Mouse (Mus musculus) layer of hippocampus, postnatal 36 days (tissue): ENCODE results near the gene Agbl4. TPM values are rescaled to one million over a fixed set of nuclear protein-coding genes. Genes with fewer than 3 reads are reported as not detected.

Experiments used
- DNase-seq, 2 experiments: peaks; one replicate each; pipeline ENCODE4 v3.0.0; 2022
- total RNA-seq, 2 experiments: library from RNA; stranded (reverse); gene quantifications; 2 replicates each; pipeline ENCODE4 v1.2.3; 2021

The Agbl4 gene
- total RNA-seq, 2 experiments from 2014 or later: 12.6 to 13.0 TPM

DNA sequence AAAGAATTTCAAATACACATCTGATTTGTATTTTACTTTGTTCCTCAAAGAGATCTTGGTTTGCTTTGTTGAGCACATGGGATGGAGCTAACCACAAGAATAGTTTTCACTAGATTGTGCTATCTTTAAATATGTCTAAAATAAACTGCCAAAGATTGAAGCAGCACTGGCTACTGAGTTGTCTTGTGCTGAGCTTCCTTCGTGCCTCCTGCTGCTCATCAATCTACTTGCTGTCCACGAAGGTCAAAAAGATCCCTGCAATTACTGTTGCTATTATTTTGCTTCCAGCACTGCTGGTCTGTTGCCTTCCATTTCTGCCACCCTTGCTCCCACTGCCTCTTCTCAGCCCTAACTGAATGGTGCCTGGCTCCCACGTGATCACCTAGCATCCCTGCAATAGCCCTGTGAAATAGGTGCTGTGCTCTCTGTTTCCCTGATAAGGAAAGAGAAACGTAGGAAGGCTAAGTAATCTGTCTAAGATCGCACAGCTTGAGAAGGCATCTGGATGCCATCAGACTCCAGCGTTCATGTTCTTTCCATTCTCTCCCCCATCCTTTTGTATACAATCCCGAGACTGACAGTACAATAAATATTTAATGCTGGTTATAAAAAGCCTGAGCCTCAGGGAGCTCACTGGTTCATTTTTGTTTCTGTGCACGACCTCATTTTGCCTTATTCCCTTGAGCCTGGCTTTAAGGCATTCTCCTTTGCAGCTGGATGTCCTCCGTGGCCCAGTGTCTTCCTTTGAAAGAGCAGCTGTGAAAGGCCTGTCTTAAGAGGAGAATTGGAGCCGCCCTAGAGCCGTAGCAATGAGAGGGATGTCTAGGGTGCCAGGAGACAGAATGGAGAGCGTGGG lies 1273.3 kb downstream of the Agbl4 start:
- no peak for DNase-seq

DNA sequence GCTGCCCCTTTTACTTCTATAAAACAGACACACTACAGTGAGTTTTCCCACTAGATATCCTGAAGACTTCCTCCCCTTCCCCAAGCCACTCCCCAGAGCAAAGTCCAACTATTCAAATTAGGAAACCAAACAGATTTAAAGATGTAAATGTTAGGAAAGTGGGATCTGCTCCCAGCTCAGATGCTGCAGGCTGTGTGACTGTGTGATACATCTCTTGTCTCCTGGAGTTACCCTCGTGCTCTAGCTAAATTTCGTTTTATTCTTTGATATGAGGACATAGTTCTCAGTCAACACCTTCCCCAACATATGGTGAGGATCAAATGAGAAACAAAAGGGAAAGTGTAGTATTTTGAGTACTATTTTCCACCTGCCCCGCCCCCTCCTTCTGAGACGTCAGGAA lies 1274.0 kb downstream of the Agbl4 start:
- DNase-seq: no peak

GRCm38 (mm10) chr4:111673904-111674303 lies 1276.4 kb downstream of the Agbl4 start:
- DNase-seq: no peak

- no peak for DNase-seq
These were observed 1284.5 kb downstream of the Agbl4 start for GRCm38 (mm10) chr4:111681926-111682325.

GRCm38 (mm10) chr4:111682793-111683192 lies 1285.3 kb downstream of the Agbl4 start:
- DNase-seq: no peak

- no peak for DNase-seq
These were observed 1286.4 kb downstream of the Agbl4 start for GRCm38 (mm10) chr4:111683843-111684242.

DNA sequence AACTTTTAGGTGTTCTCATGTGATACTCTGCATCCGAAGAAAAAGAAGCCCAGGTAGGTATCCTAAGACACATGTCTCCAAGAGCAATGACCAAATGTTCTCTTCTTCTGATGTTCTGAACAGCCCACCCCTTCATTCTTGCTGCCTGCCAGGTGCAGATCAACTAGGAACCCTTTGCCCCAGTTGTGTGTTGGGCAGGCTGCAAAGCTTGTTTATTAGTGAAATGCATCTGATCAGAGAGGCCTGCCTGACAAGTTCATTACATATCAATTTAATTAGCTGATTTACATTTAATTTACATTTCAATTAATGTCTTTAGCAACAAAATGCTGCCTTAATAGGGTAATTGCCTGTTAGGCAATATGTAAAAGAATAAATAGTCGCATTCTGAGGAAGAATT lies 1288.5 kb downstream of the Agbl4 start:
- DNase-seq: no peak

DNA sequence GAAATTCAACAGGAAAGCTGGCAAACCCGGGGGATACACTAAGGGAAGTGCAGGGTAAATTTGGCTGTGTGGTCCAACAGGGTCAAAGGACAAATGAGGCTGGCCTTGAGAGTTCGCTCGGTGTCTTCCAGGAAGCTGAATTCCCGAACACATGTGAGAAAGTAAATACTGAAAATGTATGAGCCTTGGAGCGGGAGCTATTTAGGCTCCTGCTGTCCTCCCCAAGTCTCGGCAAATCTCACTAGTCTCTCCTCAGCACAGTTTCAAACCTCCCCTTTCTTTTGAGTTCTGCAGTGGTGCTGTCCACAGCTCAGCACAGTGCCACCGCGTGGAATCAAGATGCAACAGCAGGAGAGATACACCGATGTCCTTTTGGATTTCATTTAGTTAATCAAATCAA lies 1289.5 kb downstream of the Agbl4 start:
- DNase-seq: peak in 1 of 2 experiments; percentile 27

DNA sequence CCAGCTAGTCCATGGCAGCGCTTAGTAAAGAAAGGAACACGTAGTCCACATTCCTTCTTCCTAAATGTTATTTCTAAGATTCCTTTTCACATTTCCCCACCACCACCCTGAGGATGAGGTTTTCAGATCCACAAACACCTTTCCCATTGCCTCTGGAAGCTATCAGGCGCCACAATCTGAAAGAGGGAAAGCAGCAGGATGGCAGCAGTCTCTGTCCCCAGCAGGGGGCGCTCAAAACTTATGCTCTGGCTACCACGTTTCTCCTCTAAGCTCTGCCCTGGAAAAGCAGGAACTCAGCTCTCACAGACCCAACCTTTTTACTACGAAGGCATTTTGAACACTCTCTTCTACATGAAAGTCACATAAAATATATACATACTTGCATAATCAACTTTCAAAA lies 1290.2 kb downstream of the Agbl4 start:
- peak; percentile 63 to 75 for DNase-seq

GRCm38 (mm10) chr4:111691057-111691543 lies 1293.6 kb downstream of the Agbl4 start:
- DNase-seq: no peak

DNA sequence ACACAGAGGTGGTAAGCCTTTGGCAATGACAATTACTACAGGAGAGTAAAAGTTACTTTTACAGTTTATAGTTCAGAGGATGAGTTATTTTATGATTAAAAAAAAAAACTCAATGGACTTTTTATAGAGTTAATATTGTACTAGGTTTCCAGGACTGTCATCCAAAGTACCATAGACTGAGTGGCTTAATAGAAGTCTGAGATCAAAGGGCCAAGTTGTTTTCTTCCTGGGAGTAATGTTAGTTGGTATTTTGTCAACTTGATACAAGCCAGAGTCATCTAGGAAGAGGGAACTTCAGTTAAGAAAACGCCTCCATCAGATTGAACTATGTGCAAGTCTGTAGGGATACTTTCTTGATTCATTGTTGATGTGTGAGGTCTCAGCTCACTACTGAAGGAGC lies 1303.9 kb downstream of the Agbl4 start:
- no peak for DNase-seq

DNA sequence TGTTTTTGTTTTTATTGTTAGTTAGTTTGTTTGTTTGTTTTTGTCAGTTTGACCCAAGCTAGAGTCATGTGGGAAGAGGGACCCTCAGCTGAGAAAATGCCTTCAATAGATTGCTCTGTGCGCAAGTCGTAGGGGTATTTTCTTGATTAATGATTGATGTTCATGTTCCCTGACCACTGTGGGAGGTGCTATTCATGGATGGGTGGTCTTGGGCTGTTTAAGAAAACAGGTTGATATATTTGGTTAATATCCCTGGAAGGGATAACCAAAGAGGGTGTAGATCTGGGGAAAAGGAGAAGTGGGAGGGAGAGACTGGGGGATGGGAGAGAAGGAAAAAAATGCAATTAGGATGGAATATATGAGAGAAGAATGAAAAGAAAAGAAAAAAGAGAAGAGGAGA lies 1306.7 kb downstream of the Agbl4 start:
- no peak for DNase-seq

DNA sequence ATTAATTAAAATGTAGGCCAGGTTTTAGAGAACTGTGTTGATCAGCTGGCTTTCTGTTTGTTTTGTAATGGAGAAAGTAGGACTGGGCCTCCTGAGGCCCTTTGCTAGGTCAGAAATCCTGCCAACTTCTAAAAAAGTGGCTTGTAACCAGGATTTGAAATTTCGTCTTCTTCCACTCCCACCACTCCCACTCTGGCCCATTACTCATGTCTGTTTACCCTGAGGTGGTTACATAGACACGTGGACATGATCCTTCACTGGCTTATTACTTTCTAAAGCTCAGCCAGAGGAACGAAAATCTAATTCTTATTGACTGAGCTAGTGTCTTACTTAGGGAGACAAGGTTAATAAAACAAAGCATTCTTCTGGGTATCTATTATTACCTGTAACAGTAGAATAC lies 1307.5 kb downstream of the Agbl4 start:
- DNase-seq: no peak

Other genes starting within 250 kb of the Agbl4 start
- 10 to 100 TPM; 53.3 to 59.0 TPM for gene Elavl4, start 45.8 kb upstream of the Agbl4 start, total RNA-seq